Mouse (Mus musculus) heart, postnatal 0 days (tissue): ENCODE measurements around the gene Ugt1a8. TPM values are rescaled to one million over a fixed set of nuclear protein-coding genes. Genes with fewer than 3 reads are reported as not detected.
A peak's percentile ranks its signal among the peaks of the same experiment; 100 is the strongest.
"Not testable (repeated sequence)": the region's sequence is repeated elsewhere in the genome, so short reads cannot be mapped to it uniquely, and the experiment has no call there.

Experiments
- ATAC-seq: fragments of 200-750 bp; cut with Nextera tagmentation; 2 replicates; pipeline ENCODE4 v1.8.0; 2017; ENCODE audit warnings: low read depth, moderate number of reproducible peaks, moderate library complexity; ENCODE audit not compliant: insufficient read depth
- DNase-seq: peaks from one replicate; pipeline ENCODE4 v3.0.0-alpha.2; 2016; ENCODE audit warnings: low spot score
- H3K27ac ChIP-seq: fragments of 300-500 bp; sonication (generic); 2 replicates; pipeline ENCODE4 v1.5.1; 2014; ENCODE audit warnings: low read depth, mild to moderate bottlenecking
- H3K27me3 ChIP-seq: fragments of 300-500 bp; sonication (generic); 2 replicates; pipeline ENCODE4 v1.6.1; 2014; ENCODE audit warnings: low read length, mixed read lengths; ENCODE audit not compliant: control insufficient read depth, insufficient read depth
- H3K36me3 ChIP-seq: fragments of 300-500 bp; sonication (generic); replicated peaks from 2 replicates; pipeline ENCODE4 v1.6.1; 2014; ENCODE audit warnings: low read length, mixed read lengths; ENCODE audit not compliant: control insufficient read depth, insufficient read depth
- H3K4me1 ChIP-seq: fragments of 300-500 bp; sonication (generic); 2 replicates; pipeline ENCODE4 v1.6.1; 2014; ENCODE audit warnings: antibody characterized with exemption; ENCODE audit not compliant: control insufficient read depth, insufficient read depth
- H3K4me2 ChIP-seq: fragments of 300-500 bp; sonication (generic); 2 replicates; pipeline ENCODE4 v1.6.1; 2014; ENCODE audit warnings: low read depth, mild to moderate bottlenecking, low read length, moderate library complexity
- H3K4me3 ChIP-seq: fragments of 300-500 bp; sonication (generic); 2 replicates; pipeline ENCODE4 v1.5.1; 2014; ENCODE audit warnings: low read depth, low read length
- H3K9ac ChIP-seq: fragments of 300-500 bp; sonication (generic); replicated peaks from 2 replicates; pipeline ENCODE4 v1.6.1; 2014; ENCODE audit warnings: low read depth, low read length, mixed read lengths
- H3K9me3 ChIP-seq: fragments of 300-500 bp; sonication (generic); replicated peaks from 2 replicates; pipeline ENCODE4 v1.6.1; 2016; ENCODE audit warnings: low read length; ENCODE audit not compliant: control insufficient read depth
- CTCF ChIP-seq: IDR thresholded peaks from 2 replicates; pipeline ENCODE4 v1.5.1; 2016; ENCODE audit warnings: antibody characterized with exemption, control low read depth, low read depth
- EP300 ChIP-seq: IDR thresholded peaks from 2 replicates; pipeline ENCODE4 v1.6.1; 2016; ENCODE audit warnings: antibody characterized with exemption, low read depth
- WGBS: fragments of 180-500 bp; shearing (Covaris S2); extraction: QIAGEN DNeasy Blood & Tissue Kit; methylation state at CpG from one replicate; pipeline ENCODE4 v1.1.7; 2014; 5-methylcytosine and 5-hydroxymethylcytosine counted together
- polyA plus RNA-seq: library from polyadenylated mRNA; unstranded; fragments of >200 nt; fragmentation: Nextera tagmentation; extraction: Ambion mirVana; gene quantifications from 2 replicates; pipeline ENCODE4 v1.2.1, GENCODE M21; 2015
- total RNA-seq: library from RNA; depleted of rRNA; stranded (reverse); fragments of >200 nt; gene quantifications from 2 replicates; pipeline ENCODE4 v1.2.3, GENCODE M21; 2014; ENCODE audit warnings: low replicate concordance

Gene Ugt1a8
- total and polyA plus RNA-seq, 2 experiments from 2014 or later, result not detected

DNA sequence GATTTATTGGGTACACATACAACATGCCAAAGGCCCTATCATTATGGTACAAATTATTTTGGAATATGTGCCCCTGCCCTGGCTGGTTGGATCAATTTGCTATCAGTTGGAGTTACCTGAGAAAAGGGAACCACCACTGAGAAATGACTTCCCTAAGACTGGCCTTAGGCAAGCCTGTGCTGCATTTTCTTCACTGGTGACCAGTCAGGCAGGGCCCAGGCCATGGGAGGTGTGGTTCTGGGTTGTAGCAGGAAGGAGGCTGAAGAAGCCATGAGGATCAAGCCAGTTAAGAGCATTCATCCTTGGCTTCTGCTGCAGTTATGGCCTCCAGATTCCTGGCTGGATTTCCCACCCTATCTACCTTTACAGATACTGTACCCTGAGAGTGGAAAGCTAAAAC is 4.7 kb downstream of the Ugt1a8 start:
- DNase-seq (no peak), ATAC-seq (no peak)
- Histone ChIP-seq H3K9ac (no peak overlapping the region), H3K4me2 (no peak overlapping the region), H3K27me3 (no peaks in the 10 kb centered on the region), H3K4me1 (no peaks in the 10 kb centered on the region), H3K27ac (no peak overlapping the region), H3K9me3 (no peaks in the 10 kb centered on the region), H3K4me3 (no peak overlapping the region), H3K36me3 (no peaks in the 10 kb centered on the region)
- no peak for TF ChIP-seq EP300
- TF ChIP-seq CTCF, result no peak

DNA sequence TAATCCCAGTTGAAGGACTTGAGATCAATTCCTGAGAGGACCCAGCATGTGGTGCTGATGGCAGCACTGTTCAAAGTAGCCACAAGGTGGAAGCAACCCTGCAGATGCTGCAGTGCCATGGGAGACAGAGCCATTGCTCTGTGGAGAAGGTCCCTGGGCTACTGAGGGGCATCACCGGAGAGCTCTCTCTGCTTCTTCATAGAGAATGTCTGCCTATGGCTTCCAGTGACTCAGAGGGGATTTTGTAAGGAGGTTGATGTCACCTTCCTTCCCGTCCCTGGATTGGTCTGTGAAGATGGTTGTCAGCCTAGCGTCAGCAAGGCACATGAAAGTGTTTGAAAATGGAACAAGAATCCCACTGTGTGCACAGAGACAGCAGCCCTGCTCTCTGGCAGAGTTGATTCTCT is 6.7 kb downstream of the Ugt1a8 start:
- TF ChIP-seq CTCF, result peak; percentile 41
- H3K36me3 ChIP-seq, H3K4me3 ChIP-seq, DNase-seq, H3K9ac ChIP-seq, H3K4me1 ChIP-seq, H3K27me3 ChIP-seq, H3K27ac ChIP-seq, ATAC-seq, H3K4me2 ChIP-seq, H3K9me3 ChIP-seq: not testable (repeated sequence)
- 54% methylated on average over 3 of the region's 3 CpGs for WGBS

- H3K27ac ChIP-seq, result 0 out of 2 replicates have a peak within 1 kb of the TSS, but pooled peaks have one; percentile 26
- H3K27me3 ChIP-seq, result no peaks in the 10 kb centered on the region
- DNase-seq (peak; percentile 18), ATAC-seq (no peak)
- no peaks in the 10 kb centered on the region for H3K4me1 ChIP-seq
- H3K9ac ChIP-seq, result no peak within 1 kb of the TSS
- no peak for TF ChIP-seq CTCF
- no peak for TF ChIP-seq EP300
- no peak within 1 kb of the TSS; the same call in 1 of the 2 replicates for H3K4me2 ChIP-seq
- H3K36me3 ChIP-seq, result no peaks in the 10 kb centered on the region
- WGBS, result 50% methylated on average over 10 of the region's 10 CpGs
- peak within 1 kb of the TSS; percentile 11; the same call in 1 of the 2 replicates for H3K4me3 ChIP-seq
- no peaks in the 10 kb centered on the region for H3K9me3 ChIP-seq
Measured at GRCm38 (mm10) chr1:88094941-88095492, 7.4 kb downstream of the Ugt1a8 start, which contains the start of gene Ugt1a7c. TSS of gene Ugt1a7c (plus strand) at chr1:88095062.

GRCm38 (mm10) chr1:88098546-88098945 is 10.9 kb downstream of the Ugt1a8 start:
- not testable (repeated sequence) for H3K9ac ChIP-seq, ATAC-seq, H3K27me3 ChIP-seq, H3K9me3 ChIP-seq, H3K27ac ChIP-seq, H3K36me3 ChIP-seq, H3K4me1 ChIP-seq, H3K4me2 ChIP-seq, H3K4me3 ChIP-seq, DNase-seq
- 74% methylated on average over 3 of the region's 3 CpGs for WGBS

DNA sequence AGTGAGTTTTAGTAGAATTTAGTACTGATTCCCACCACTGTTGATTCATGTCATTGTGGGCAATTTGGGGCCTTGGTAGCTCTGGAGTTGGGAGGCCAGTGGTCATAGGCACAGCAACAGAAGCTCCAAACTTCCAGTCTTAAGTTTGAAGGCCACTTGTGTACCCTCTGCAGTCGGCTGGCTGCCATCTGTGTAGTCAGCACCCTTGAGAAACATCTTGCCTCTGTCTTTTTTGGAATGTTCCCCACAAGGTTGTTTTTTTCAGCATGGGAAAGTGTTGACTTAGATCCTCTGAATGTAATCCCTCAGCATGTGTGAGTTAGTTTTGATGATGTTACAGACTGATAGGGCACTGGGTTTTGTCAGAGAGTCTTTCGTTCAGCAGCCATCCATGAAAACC is 12.1 kb downstream of the Ugt1a8 start:
- not testable (repeated sequence) for H3K9me3 ChIP-seq, DNase-seq, H3K9ac ChIP-seq, H3K4me3 ChIP-seq, H3K27me3 ChIP-seq, H3K36me3 ChIP-seq, ATAC-seq, H3K4me1 ChIP-seq, H3K4me2 ChIP-seq, H3K27ac ChIP-seq
- WGBS, result 78% methylated on average over 2 of the region's 2 CpGs

DNA sequence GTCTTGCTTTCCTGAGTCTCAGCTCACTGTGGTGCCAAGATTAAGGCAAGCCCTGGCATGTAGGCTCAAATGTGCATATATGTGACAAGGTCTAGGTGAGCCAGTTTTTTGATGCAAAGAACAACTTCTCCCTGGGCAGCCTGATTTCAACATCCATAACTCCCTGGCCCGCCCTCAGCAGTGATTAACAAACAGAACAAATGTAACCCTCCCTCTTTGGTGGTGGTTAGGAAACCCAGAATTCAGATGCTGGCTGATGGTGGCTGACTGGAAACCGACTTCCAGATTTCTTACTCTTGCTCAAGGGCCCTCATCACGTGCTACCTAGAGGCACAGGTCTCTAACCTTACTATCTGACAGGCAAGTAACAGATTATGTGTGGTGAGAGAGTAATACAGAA is 15.4 kb downstream of the Ugt1a8 start, which contains the start of gene Ugt1a6b:
Gene Ugt1a6b, plus strand, starts transcription at position 234 of the 400 bp plus-strand sequence.
- not testable (repeated sequence) for H3K36me3 ChIP-seq, DNase-seq, H3K4me1 ChIP-seq, ATAC-seq, H3K27ac ChIP-seq, H3K4me2 ChIP-seq, H3K4me3 ChIP-seq, H3K9ac ChIP-seq, H3K9me3 ChIP-seq, H3K27me3 ChIP-seq
- WGBS, result 42% methylated on average over 3 of the region's 3 CpGs

DNA sequence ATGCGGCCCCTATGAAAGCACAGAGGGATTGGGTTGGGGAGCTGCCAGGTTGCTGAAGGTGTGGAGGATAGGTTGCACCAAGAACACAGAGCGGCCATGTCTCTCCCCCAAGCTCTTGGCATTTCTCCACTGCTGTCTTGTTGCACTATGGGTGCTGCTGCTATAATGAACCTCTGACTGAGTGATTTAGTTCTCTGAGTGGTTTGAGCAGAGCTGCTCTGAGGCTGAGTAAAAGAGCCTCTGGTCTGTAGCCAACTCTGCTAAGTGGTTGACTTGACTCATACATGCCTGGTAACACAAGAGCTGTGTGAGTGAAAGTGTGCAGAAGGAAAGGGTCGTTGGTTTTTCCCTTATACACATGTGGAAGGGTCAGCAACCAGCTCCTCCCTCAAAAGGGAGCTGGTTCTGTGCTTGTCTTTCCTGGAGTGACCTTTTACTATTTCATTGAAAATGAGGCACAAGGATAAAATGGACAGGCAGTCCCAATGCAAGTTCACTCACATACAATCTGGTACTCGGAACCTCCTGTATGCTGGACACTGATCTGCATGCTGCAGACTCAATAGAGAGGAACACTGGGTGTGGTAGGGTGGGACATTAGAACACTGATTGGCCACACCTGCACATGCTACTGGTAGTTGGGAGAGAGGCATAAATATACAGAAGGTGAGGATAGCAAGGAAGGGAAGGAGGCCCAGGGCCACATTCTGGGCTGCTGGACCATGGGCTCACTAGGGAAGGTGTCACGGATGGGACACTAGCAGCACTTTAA is 16.3 kb downstream of the Ugt1a8 start:
- H3K27me3 ChIP-seq, H3K4me3 ChIP-seq, H3K9me3 ChIP-seq, H3K36me3 ChIP-seq, H3K4me1 ChIP-seq, H3K27ac ChIP-seq, H3K9ac ChIP-seq, H3K4me2 ChIP-seq: not testable (repeated sequence)
- DNase-seq (peak; percentile 19), ATAC-seq (peak; percentile 41; the same call in 1 of the 2 replicates)
- WGBS, result 57% methylated on average over 4 of the region's 5 CpGs
